Mouse (Mus musculus): ENCODE results near the gene Kcnq5.

GRCm38 (mm10) chr1:21622039-21622438 is 339.7 kb downstream of the Kcnq5 start:
- TF ChIP-seq CTCF (IDR thresholded peaks at IDR 0.05; ENCODE audit: control insufficient read depth, insufficient read depth, insufficient replicate concordance, low read depth, low read length): no peak
- TF ChIP-seq POLR2A (IDR thresholded peaks at IDR 0.05; ENCODE audit: control insufficient read depth, low read depth, low read length): no peak
